In the genomic region with DNA sequence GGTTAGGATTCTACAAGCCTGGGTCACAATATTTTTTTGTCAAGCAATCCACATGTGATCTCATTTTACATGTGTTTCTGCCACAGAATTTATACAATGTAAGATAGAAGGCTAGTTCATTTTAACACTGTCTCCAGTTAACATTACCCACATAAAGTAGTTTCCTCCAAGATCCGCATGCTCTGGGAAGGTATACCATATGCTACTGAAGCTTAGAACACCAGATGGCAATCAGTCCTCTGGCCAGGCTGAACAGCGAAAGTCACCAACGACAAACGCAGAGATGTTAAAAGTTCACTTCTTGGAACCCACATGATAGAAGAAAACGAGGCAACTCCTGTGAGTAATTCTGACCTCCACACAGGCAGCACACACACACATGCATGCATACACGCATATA, we compare ENCODE assay signal across 14 mouse cellular contexts.
A peak's percentile ranks its signal among the peaks of the same experiment; 100 is the strongest.
DNase-seq lines count a peak whose midpoint lies in the region; ATAC-seq and TF ChIP-seq lines count a peak whose summit lies in the region.
"Had no signal": no experiment of that assay in that cellular context is flagged by ENCODE, and none has a peak within 500 bp of the region (broad histone marks: within the 10 kb centered on the region; RNA-seq: fewer than 3 reads in every experiment).

No protein-coding gene starts in this region.

- H3K4me3 ChIP-seq in forebrain, embryonic 15.5 days, result no peak overlapping the region
- H3K4me3 ChIP-seq in forebrain, embryonic 11.5 days (ENCODE audit: low read depth, low read length), result no peak overlapping the region
- H3K4me3 ChIP-seq in hindbrain, embryonic 15.5 days, result no peak overlapping the region
- H3K4me3 ChIP-seq in hindbrain, embryonic 12.5 days, result no peak overlapping the region
- H3K4me3 ChIP-seq in embryonic facial prominence, embryonic 14.5 days (ENCODE audit: low read depth, low read length), result no peak overlapping the region
- no peak overlapping the region for H3K4me3 ChIP-seq in limb, embryonic 14.5 days (replicated peaks; ENCODE audit: low read length)
- H3K4me3 ChIP-seq: erythroblast, embryonic 14.5 days had no signal

- DNase-seq in forebrain, embryonic 11.5 days (ENCODE audit: low spot score), result no peak
- DNase-seq in embryonic facial prominence, embryonic 14.5 days (ENCODE audit: low spot score), result no peak
- DNase-seq in limb, embryonic 14.5 days (ENCODE audit: low spot score), result no peak
- DNase-seq in frontal cortex, postnatal 10 days (ENCODE audit: low spot score in 2 of 2), result no peak
- DNase-seq: liver; liver, postnatal 0 days had no signal

- H3K9me3 ChIP-seq in forebrain, embryonic 15.5 days, result no peaks in the 10 kb centered on the region
- H3K9me3 ChIP-seq in forebrain, embryonic 11.5 days (ENCODE audit: control insufficient read depth, low read length), result no peaks in the 10 kb centered on the region
- no peaks in the 10 kb centered on the region for H3K9me3 ChIP-seq in hindbrain, embryonic 15.5 days
- H3K9me3 ChIP-seq in hindbrain, embryonic 12.5 days (replicated peaks), result no peaks in the 10 kb centered on the region
- H3K9me3 ChIP-seq in embryonic facial prominence, embryonic 14.5 days (ENCODE audit: control insufficient read depth, low read length), result no peaks in the 10 kb centered on the region
- no peaks in the 10 kb centered on the region for H3K9me3 ChIP-seq in limb, embryonic 14.5 days (ENCODE audit: control insufficient read depth, low read length)

- peak; percentile 31; the same call in 1 of the 2 replicates for ATAC-seq in forebrain, embryonic 15.5 days (replicated peaks)
- no peak for ATAC-seq in forebrain, embryonic 11.5 days (replicated peaks; ENCODE audit: low FRiP score)
- ATAC-seq in hindbrain, embryonic 15.5 days (ENCODE audit: low FRiP score, low read depth), result 0 out of 2 replicates have a peak, but pooled peaks have one; percentile 21
- no peak for ATAC-seq in hindbrain, embryonic 12.5 days (ENCODE audit: low FRiP score)
- ATAC-seq in embryonic facial prominence, embryonic 14.5 days (ENCODE audit: low read depth), result no peak
- ATAC-seq in limb, embryonic 14.5 days (ENCODE audit: low FRiP score, low read depth), result no peak
- no peak for ATAC-seq in erythroblast, adult 5-6 weeks (replicated peaks; ENCODE audit: low FRiP score, poor library complexity, severe bottlenecking)
- ATAC-seq: activated CD4-positive, CD25-positive, alpha-beta regulatory T cell, adult 4 months; liver, postnatal 0 days; Patski had no signal

- H3K4me1 ChIP-seq in forebrain, embryonic 15.5 days, result peaks cover 36% of the 10 kb centered on the region
- H3K4me1 ChIP-seq in forebrain, embryonic 11.5 days (replicated peaks; ENCODE audit: control insufficient read depth, insufficient read depth, low read length), result 0 out of 2 replicates have a peak, but pooled peaks cover 2% of the 10 kb centered on the region
- peaks cover 13% of the 10 kb centered on the region for H3K4me1 ChIP-seq in hindbrain, embryonic 15.5 days (replicated peaks)
- H3K4me1 ChIP-seq in hindbrain, embryonic 12.5 days, result peaks cover 11% of the 10 kb centered on the region
- peaks cover 17% of the 10 kb centered on the region for H3K4me1 ChIP-seq in embryonic facial prominence, embryonic 14.5 days (ENCODE audit: control insufficient read depth, insufficient read depth, low read length)
- H3K4me1 ChIP-seq in limb, embryonic 14.5 days (ENCODE audit: control insufficient read depth, insufficient read depth, low read length), result peaks cover 20% of the 10 kb centered on the region

- no peaks in the 10 kb centered on the region for H3K36me3 ChIP-seq in forebrain, embryonic 15.5 days
- H3K36me3 ChIP-seq in forebrain, embryonic 11.5 days (ENCODE audit: control insufficient read depth, insufficient read depth, low read length), result no peaks in the 10 kb centered on the region
- H3K36me3 ChIP-seq in hindbrain, embryonic 15.5 days, result no peaks in the 10 kb centered on the region
- no peaks in the 10 kb centered on the region for H3K36me3 ChIP-seq in hindbrain, embryonic 12.5 days
- no peaks in the 10 kb centered on the region for H3K36me3 ChIP-seq in embryonic facial prominence, embryonic 14.5 days (ENCODE audit: control insufficient read depth, insufficient read depth, low read length)
- no peaks in the 10 kb centered on the region for H3K36me3 ChIP-seq in limb, embryonic 14.5 days (ENCODE audit: control insufficient read depth, insufficient read depth, low read length)

- WGBS in forebrain, embryonic 15.5 days, result 48% methylated on average over 6 of the region's 6 CpGs
- 80% methylated on average over 6 of the region's 6 CpGs for WGBS in forebrain, embryonic 11.5 days
- WGBS in hindbrain, embryonic 15.5 days, result 59% methylated on average over 6 of the region's 6 CpGs
- WGBS in hindbrain, embryonic 12.5 days, result 62% methylated on average over 6 of the region's 6 CpGs
- WGBS in embryonic facial prominence, embryonic 14.5 days, result 52% methylated on average over 6 of the region's 6 CpGs
- WGBS in limb, embryonic 14.5 days, result 36% methylated on average over 6 of the region's 6 CpGs

- peak overlapping the region; percentile 82 for H3K27ac ChIP-seq in forebrain, embryonic 15.5 days (replicated peaks)
- H3K27ac ChIP-seq in forebrain, embryonic 11.5 days (ENCODE audit: low read depth, low read length), result no peak overlapping the region
- no peak overlapping the region for H3K27ac ChIP-seq in hindbrain, embryonic 15.5 days (replicated peaks)
- H3K27ac ChIP-seq in hindbrain, embryonic 12.5 days, result no peak overlapping the region
- H3K27ac ChIP-seq in embryonic facial prominence, embryonic 14.5 days (replicated peaks; ENCODE audit: low read depth, low read length), result peak overlapping the region; percentile 55; the same call in 1 of the 2 replicates
- H3K27ac ChIP-seq in limb, embryonic 14.5 days (replicated peaks; ENCODE audit: low read depth, low read length), result 0 out of 2 replicates have a peak overlapping the region, but pooled peaks have one; percentile 22
- H3K27ac ChIP-seq: stomach, postnatal 0 days had no signal

- H3K27me3 ChIP-seq in forebrain, embryonic 15.5 days, result no peaks in the 10 kb centered on the region
- no peaks in the 10 kb centered on the region for H3K27me3 ChIP-seq in forebrain, embryonic 11.5 days (ENCODE audit: control insufficient read depth, insufficient read depth, low read length)
- no peaks in the 10 kb centered on the region for H3K27me3 ChIP-seq in hindbrain, embryonic 15.5 days
- no peaks in the 10 kb centered on the region for H3K27me3 ChIP-seq in hindbrain, embryonic 12.5 days
- H3K27me3 ChIP-seq in embryonic facial prominence, embryonic 14.5 days (replicated peaks; ENCODE audit: control insufficient read depth, insufficient read depth, low read length), result peaks cover 8% of the 10 kb centered on the region; the same call in 1 of the 2 replicates
- H3K27me3 ChIP-seq in limb, embryonic 14.5 days (ENCODE audit: control insufficient read depth, insufficient read depth, low read length), result no peaks in the 10 kb centered on the region

- peak overlapping the region; percentile 45 for H3K4me2 ChIP-seq in forebrain, embryonic 15.5 days (replicated peaks)
- no peak overlapping the region for H3K4me2 ChIP-seq in forebrain, embryonic 11.5 days (ENCODE audit: low read depth, low read length, severe bottlenecking)
- no peak overlapping the region for H3K4me2 ChIP-seq in hindbrain, embryonic 15.5 days
- no peak overlapping the region for H3K4me2 ChIP-seq in hindbrain, embryonic 12.5 days (replicated peaks)
- H3K4me2 ChIP-seq in embryonic facial prominence, embryonic 14.5 days (ENCODE audit: low read depth, low read length), result peak overlapping the region; percentile 36; the same call in 1 of the 2 replicates
- H3K4me2 ChIP-seq in limb, embryonic 14.5 days (replicated peaks; ENCODE audit: low read depth, low read length, severe bottlenecking), result peak overlapping the region; percentile 28; the same call in 1 of the 2 replicates

- no peak overlapping the region for H3K9ac ChIP-seq in forebrain, embryonic 15.5 days (replicated peaks)
- no peak overlapping the region for H3K9ac ChIP-seq in forebrain, embryonic 11.5 days (ENCODE audit: low read length)
- H3K9ac ChIP-seq in hindbrain, embryonic 15.5 days, result no peak overlapping the region
- no peak overlapping the region for H3K9ac ChIP-seq in hindbrain, embryonic 12.5 days
- H3K9ac ChIP-seq in embryonic facial prominence, embryonic 14.5 days (ENCODE audit: low read depth, low read length), result no peak overlapping the region
- H3K9ac ChIP-seq in limb, embryonic 14.5 days (ENCODE audit: low read depth, low read length, severe bottlenecking), result no peak overlapping the region
- H3K9ac ChIP-seq: liver, postnatal 0 days had no signal

- TF ChIP-seq POLR2A in limb, embryonic 14.5 days (IDR thresholded peaks at IDR 0.05; ENCODE audit: borderline replicate concordance, extremely low read depth, insufficient read depth, insufficient read length), result no peak

Comparison
In these comparisons a context has a peak if more than half of its experiments do, and no peak if none do; other contexts are left out.
1. ATAC-seq: peak in forebrain, embryonic 15.5 days (single experiment) and hindbrain, embryonic 15.5 days (single experiment); none in forebrain, embryonic 11.5 days (single experiment), hindbrain, embryonic 12.5 days (single experiment), embryonic facial prominence, embryonic 14.5 days (single experiment), limb, embryonic 14.5 days (single experiment) and erythroblast, adult 5-6 weeks (single experiment).
2. H3K27ac ChIP-seq: peak in forebrain, embryonic 15.5 days (single experiment), embryonic facial prominence, embryonic 14.5 days (single experiment) and limb, embryonic 14.5 days (single experiment); none in forebrain, embryonic 11.5 days (single experiment), hindbrain, embryonic 15.5 days (single experiment) and hindbrain, embryonic 12.5 days (single experiment).
3. H3K4me2 ChIP-seq: peak in forebrain, embryonic 15.5 days (single experiment), embryonic facial prominence, embryonic 14.5 days (single experiment) and limb, embryonic 14.5 days (single experiment); none in forebrain, embryonic 11.5 days (single experiment), hindbrain, embryonic 15.5 days (single experiment) and hindbrain, embryonic 12.5 days (single experiment).